Mouse (Mus musculus) stomach, postnatal 0 days (tissue): Measurements from ENCODE around the gene Olfr869. TPM values are rescaled to one million over a fixed set of nuclear protein-coding genes. Genes with fewer than 3 reads are reported as not detected.

ENCODE experiments used
- ATAC-seq: fragments of 200-750 bp; cut with Nextera tagmentation; 2 replicates; pipeline ENCODE4 v1.8.0; 2017; ENCODE audit not compliant: low FRiP score, low TSS enrichment
- DNase-seq: peaks from one replicate; pipeline ENCODE4 v3.0.0-alpha.2; 2016; ENCODE audit warnings: low spot score
- H3K27ac ChIP-seq: fragments of 300-500 bp; sonication (generic); replicated peaks from 2 replicates; pipeline ENCODE4 v1.5.1; 2014; ENCODE audit warnings: mild to moderate bottlenecking, control low read depth
- H3K27me3 ChIP-seq: fragments of 300-500 bp; sonication (generic); 2 replicates; pipeline ENCODE4 v1.6.1; 2014; ENCODE audit warnings: low read length; ENCODE audit not compliant: control insufficient read depth, insufficient read depth
- H3K36me3 ChIP-seq: fragments of 300-500 bp; sonication (generic); 2 replicates; pipeline ENCODE4 v1.6.1; 2014; ENCODE audit warnings: low read length, mixed read lengths; ENCODE audit not compliant: control insufficient read depth, insufficient read depth
- H3K4me1 ChIP-seq: fragments of 300-500 bp; sonication (generic); replicated peaks from 2 replicates; pipeline ENCODE4 v1.6.1; 2014; ENCODE audit warnings: antibody characterized with exemption; ENCODE audit not compliant: control insufficient read depth, insufficient read depth
- H3K4me2 ChIP-seq: fragments of 300-500 bp; sonication (generic); replicated peaks from 2 replicates; pipeline ENCODE4 v1.6.1; 2014; ENCODE audit warnings: low read depth, mild to moderate bottlenecking, control low read depth, moderate library complexity
- H3K4me3 ChIP-seq: fragments of 300-500 bp; sonication (generic); 2 replicates; pipeline ENCODE4 v1.5.1; 2014; ENCODE audit warnings: low read depth, low read length, control low read depth
- H3K9ac ChIP-seq: fragments of 300-500 bp; sonication (generic); 2 replicates; pipeline ENCODE4 v1.6.1; 2014; ENCODE audit warnings: mild to moderate bottlenecking, low read length, control low read depth, mixed read lengths
- H3K9me3 ChIP-seq: fragments of 300-500 bp; sonication (generic); 2 replicates; pipeline ENCODE4 v1.6.1; 2016; ENCODE audit warnings: low read length; ENCODE audit not compliant: control insufficient read depth
- CTCF ChIP-seq: IDR thresholded peaks from 2 replicates; pipeline ENCODE4 v1.5.1; 2016; ENCODE audit warnings: antibody characterized with exemption, low read depth, mild to moderate bottlenecking, moderate library complexity
- EP300 ChIP-seq: optimal IDR thresholded peaks from 2 replicates; pipeline ENCODE3; 2016; ENCODE audit warnings: antibody characterized with exemption
- WGBS: fragments of 180-500 bp; shearing (Covaris S2); extraction: QIAGEN DNeasy Blood & Tissue Kit; methylation state at CpG from one replicate; pipeline ENCODE4 v1.1.7; 2014; 5-methylcytosine and 5-hydroxymethylcytosine counted together
- polyA plus RNA-seq: library from polyadenylated mRNA; unstranded; fragments of >200 nt; fragmentation: Nextera tagmentation; extraction: Ambion mirVana; gene quantifications from 2 replicates; pipeline ENCODE4 v1.2.1, GENCODE M21; 2015

The Olfr869 gene
- 0.11 TPM in 1 of 2 replicates, not detected in the other for polyA plus RNA-seq

- no peak for ATAC-seq
- Histone ChIP-seq H3K4me2 (no peak within 1 kb of the TSS), H3K9ac (no peak within 1 kb of the TSS), H3K9me3 (no peaks in the 10 kb centered on the region), H3K36me3 (no peaks in the 10 kb centered on the region), H3K4me1 (no peaks in the 10 kb centered on the region), H3K4me3 (no peak within 1 kb of the TSS), H3K27ac (no peak within 1 kb of the TSS), H3K27me3 (no peaks in the 10 kb centered on the region)
- TF ChIP-seq CTCF (no peak), EP300 (no peak)
- no peak for DNase-seq
- 80% methylated on average over 2 of the region's 2 CpGs for WGBS
Observed at GRCm38 (mm10) chr9:20128709-20129108, at the start of gene Olfr869. Gene Olfr869, plus strand, starts transcription at chr9:20129009.

- TF ChIP-seq CTCF = no peak
- no peak for TF ChIP-seq EP300
- 30% methylated on average over 2 of the region's 2 CpGs for WGBS
- no peak for ATAC-seq
Observed at GRCm38 (mm10) chr9:20098326-20098725, 30.5 kb upstream of the Olfr869 start, which contains the start of gene Olfr868. Gene Olfr868, plus strand, starts transcription at chr9:20098626.

GRCm38 (mm10) chr9:20149706-20150105 lies 20.9 kb downstream of the Olfr869 start:
- ATAC-seq = no peak
- no peak for TF ChIP-seq CTCF
- no peak for TF ChIP-seq EP300

More at GRCm38 (mm10) chr9:20098326-20098725, 30.5 kb upstream of the Olfr869 start, which contains the start of gene Olfr868:
- no peak for DNase-seq
- no peak within 1 kb of the TSS for H3K9ac ChIP-seq
- H3K27me3 ChIP-seq = no peaks in the 10 kb centered on the region
- no peaks in the 10 kb centered on the region for H3K9me3 ChIP-seq
- no peaks in the 10 kb centered on the region for H3K4me1 ChIP-seq
- H3K36me3 ChIP-seq = no peaks in the 10 kb centered on the region
- H3K4me2 ChIP-seq = no peak within 1 kb of the TSS
- no peak within 1 kb of the TSS for H3K4me3 ChIP-seq
- no peak within 1 kb of the TSS for H3K27ac ChIP-seq

GRCm38 (mm10) chr9:20173957-20174356 lies 45.1 kb downstream of the Olfr869 start, which contains the start of gene Olfr870:
Gene Olfr870, minus strand, starts transcription at chr9:20174057.
- H3K4me1 ChIP-seq = no peaks in the 10 kb centered on the region
- 77% methylated on average over 2 of the region's 2 CpGs for WGBS
- no peaks in the 10 kb centered on the region for H3K9me3 ChIP-seq
- H3K4me3 ChIP-seq = no peak within 1 kb of the TSS
- no peak within 1 kb of the TSS for H3K27ac ChIP-seq
- H3K9ac ChIP-seq = no peak within 1 kb of the TSS
- no peak within 1 kb of the TSS for H3K4me2 ChIP-seq
- DNase-seq (no peak), ATAC-seq (no peak)
- H3K36me3 ChIP-seq = no peaks in the 10 kb centered on the region
- no peaks in the 10 kb centered on the region for H3K27me3 ChIP-seq
- TF ChIP-seq EP300 (no peak), CTCF (no peak)

More at GRCm38 (mm10) chr9:20149706-20150105, 20.9 kb downstream of the Olfr869 start:
- H3K27me3 ChIP-seq = no peaks in the 10 kb centered on the region
- H3K4me2 ChIP-seq = no peak overlapping the region
- no peak overlapping the region for H3K9ac ChIP-seq
- no peak overlapping the region for H3K27ac ChIP-seq
- H3K4me1 ChIP-seq = no peaks in the 10 kb centered on the region
- WGBS = 87% methylated on average over 3 of the region's 3 CpGs
- no peak for DNase-seq
- H3K36me3 ChIP-seq = no peaks in the 10 kb centered on the region
- H3K9me3 ChIP-seq = no peaks in the 10 kb centered on the region
- no peak overlapping the region for H3K4me3 ChIP-seq

GRCm38 (mm10) chr9:20179463-20179862 lies 50.7 kb downstream of the Olfr869 start:
- no peaks in the 10 kb centered on the region for H3K9me3 ChIP-seq
- no peak for ATAC-seq
- H3K36me3 ChIP-seq = no peaks in the 10 kb centered on the region
- H3K4me2 ChIP-seq = no peak overlapping the region
- no peaks in the 10 kb centered on the region for H3K27me3 ChIP-seq
- no peak for DNase-seq
- H3K4me3 ChIP-seq = no peak overlapping the region
- H3K9ac ChIP-seq = no peak overlapping the region
- H3K27ac ChIP-seq = no peak overlapping the region
- no peak for TF ChIP-seq CTCF
- no peak for TF ChIP-seq EP300
- WGBS = 66% methylated on average over 5 of the region's 5 CpGs
- H3K4me1 ChIP-seq = no peaks in the 10 kb centered on the region

Other genes with a start within 250 kb of the Olfr869 start
- not detected in 2 replicates for gene Olfr862, start 241.0 kb upstream of the Olfr869 start, polyA plus RNA-seq
- 0.31 and 0.33 TPM in 2 replicates for gene Olfr77, start 212.1 kb upstream of the Olfr869 start, polyA plus RNA-seq
- gene Olfr866, start 101.0 kb upstream of the Olfr869 start, polyA plus RNA-seq = not detected in 2 replicates
- not detected in 2 replicates for gene Olfr867, start 71.4 kb upstream of the Olfr869 start, polyA plus RNA-seq
- not detected in 2 replicates for gene Olfr868, start 30.4 kb upstream of the Olfr869 start, polyA plus RNA-seq
- not detected in 2 replicates for gene Olfr870, start 45.0 kb downstream of the Olfr869 start, polyA plus RNA-seq
- gene Olfr871, start 83.2 kb downstream of the Olfr869 start, polyA plus RNA-seq = not detected in 2 replicates
- gene Olfr872, start 108.1 kb downstream of the Olfr869 start, polyA plus RNA-seq = not detected in 2 replicates
- gene Olfr39, start 153.3 kb downstream of the Olfr869 start, polyA plus RNA-seq = 0.05 TPM in 1 of 2 replicates, not detected in the other
- not detected in 2 replicates for gene Olfr873, start 169.5 kb downstream of the Olfr869 start, polyA plus RNA-seq
- gene Olfr18, start 207.1 kb downstream of the Olfr869 start, polyA plus RNA-seq = not detected in 2 replicates